Mouse (Mus musculus) layer of hippocampus, postnatal 10 days (tissue): ENCODE data around the gene Alkbh4. TPM values are rescaled to one million over a fixed set of nuclear protein-coding genes. Genes with fewer than 3 reads are reported as not detected.
A peak's percentile ranks its signal among the peaks of the same experiment; 100 is the strongest.

ENCODE experiments used
- DNase-seq, 2 experiments: peaks; one replicate each; pipeline ENCODE4 v3.0.0; 2021; ENCODE audit warnings: low spot score in 2 of 2
- microRNA-seq, 2 experiments: library from miRNA; unstranded; fragments of <30 nt; microRNA quantifications; one replicate each; pipeline ENCODE4 v1.2.0; 2021
- total RNA-seq, 2 experiments: library from RNA; stranded (reverse); gene quantifications; 2 replicates each; pipeline ENCODE4 v1.2.3; 2021

Alkbh4 gene
- total RNA-seq, 2 experiments from 2014 or later = 10.0 to 10.7 TPM

DNA sequence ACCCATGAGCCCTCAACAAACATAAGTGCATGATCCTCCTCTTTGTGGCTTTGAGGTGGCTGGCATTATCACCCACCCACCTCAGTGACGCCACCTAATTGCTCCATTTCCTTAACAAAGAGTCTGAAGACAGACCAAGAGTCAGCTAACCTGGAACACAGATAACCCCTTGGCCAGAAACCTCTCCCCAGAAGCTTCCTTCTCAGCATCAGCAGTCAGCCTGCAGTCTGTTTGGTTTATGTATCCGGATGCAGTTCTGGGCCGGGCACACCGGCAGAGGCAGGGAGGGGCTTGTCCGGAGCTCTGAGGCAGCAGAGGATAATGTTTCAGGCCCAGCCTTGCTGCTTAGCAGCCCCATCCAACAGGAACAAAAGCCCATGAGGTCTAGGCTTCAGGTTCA lies 43.6 kb downstream of the Alkbh4 start:
- DNase-seq = no peak

GRCm38 (mm10) chr5:136181197-136181596 lies 45.3 kb downstream of the Alkbh4 start:
- no peak for DNase-seq

GRCm38 (mm10) chr5:136182049-136182448 lies 46.1 kb downstream of the Alkbh4 start:
- no peak for DNase-seq

- DNase-seq = no peak
Observed at GRCm38 (mm10) chr5:136182830-136183229, 46.9 kb downstream of the Alkbh4 start.

DNA sequence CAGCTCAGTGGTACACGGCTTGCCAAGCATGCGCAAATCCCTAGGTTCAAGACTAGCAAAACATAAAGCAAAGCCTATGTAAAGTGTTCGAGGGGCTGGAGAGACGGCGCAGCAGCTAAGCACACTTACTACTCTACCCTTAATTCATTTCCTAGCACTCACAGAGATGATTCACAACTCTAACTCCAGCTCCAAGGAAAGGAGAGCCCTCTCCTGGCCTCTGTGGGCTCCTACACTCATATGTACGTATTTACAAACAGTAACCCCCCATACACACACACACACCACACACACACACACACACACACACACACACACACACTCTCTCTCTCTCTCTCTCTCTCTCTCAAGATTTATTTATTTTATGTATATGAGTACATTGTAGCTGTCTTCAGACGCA lies 47.8 kb downstream of the Alkbh4 start:
- no peak for DNase-seq

DNA sequence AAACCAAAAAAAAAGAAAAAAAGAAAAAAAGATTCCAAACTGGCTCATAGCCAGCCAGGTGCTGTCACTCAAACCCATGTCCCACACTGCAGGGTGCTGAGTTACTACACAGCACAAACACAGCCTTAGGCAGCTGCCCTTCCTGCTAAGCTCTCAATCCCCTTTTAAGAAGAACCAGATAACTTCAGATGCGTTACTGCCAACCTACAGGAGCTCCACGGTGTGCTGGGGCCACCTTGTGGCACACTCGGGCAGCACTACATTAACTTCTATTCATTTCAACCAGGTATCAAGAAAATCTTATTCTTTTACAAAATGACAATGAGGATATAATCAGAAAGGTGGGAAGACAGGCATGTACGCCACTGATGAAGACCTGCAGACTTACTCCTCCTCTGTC lies 50.8 kb downstream of the Alkbh4 start:
- DNase-seq = peak; percentile 63 to 70

Small RNA genes within 50 kb of the gene (microRNA-seq; reads per million reads assigned to microRNA genes)
- 1.2 to 3.1 reads per million in 2 experiments for gene Mir7035

Other genes starting within 250 kb of the Alkbh4 start
- gene Hspb1, start 248.2 kb upstream of the Alkbh4 start, total RNA-seq = 1 to 10 TPM; 4.2 to 6.1 TPM
- gene Ywhag, start 201.5 kb upstream of the Alkbh4 start, total RNA-seq = 1,000 to 10,000 TPM; 1,571 to 1,708 TPM
- gene Ssc4d, start 161.6 kb upstream of the Alkbh4 start, total RNA-seq = 1 to 10 TPM; 2.1 to 2.3 TPM
- gene Zp3, start 156.0 kb upstream of the Alkbh4 start, total RNA-seq = not detected
- gene Dtx2, start 141.3 kb upstream of the Alkbh4 start, total RNA-seq = 10 to 100 TPM; 10.0 to 12.4 TPM
- gene Upk3b, start 97.7 kb upstream of the Alkbh4 start, total RNA-seq = not detected
- gene Upk3bl, start 81.7 kb upstream of the Alkbh4 start, total RNA-seq = not detected
- gene Rasa4, start 52.2 kb upstream of the Alkbh4 start, total RNA-seq = 1 to 10 TPM; 4.3 to 8.5 TPM
- 10 to 100 TPM; 63.5 to 92.7 TPM for gene Polr2j, start 19.5 kb upstream of the Alkbh4 start, total RNA-seq
- gene Lrwd1, start 72 bp upstream of the Alkbh4 start, total RNA-seq = 10 to 100 TPM; 15.9 to 16.5 TPM
- 10 to 100 TPM; 80.6 to 98.3 TPM for gene Orai2, start 34.6 kb downstream of the Alkbh4 start, total RNA-seq
- gene Prkrip1, start 62.8 kb downstream of the Alkbh4 start, total RNA-seq = 10 to 100 TPM; 45.2 to 46.3 TPM
- 10 to 100 TPM; 13.2 to 13.4 TPM for gene Sh2b2, start 110.4 kb downstream of the Alkbh4 start, total RNA-seq